Mouse (Mus musculus) G1E (cell line): ENCODE measurements around the gene Gm29609. TPM values are rescaled to one million over a fixed set of nuclear protein-coding genes. Genes with fewer than 3 reads are reported as not detected.
"Not testable (repeated sequence)": the region's sequence is repeated elsewhere in the genome, so short reads cannot be mapped to it uniquely, and the experiment has no call there.

Experiments
- ATAC-seq: 2 replicates; pipeline ENCODE4 v1.8.0; 2016; ENCODE audit warnings: mild to moderate bottlenecking; ENCODE audit not compliant: insufficient number of reproducible peaks, poor library complexity, low FRiP score, severe bottlenecking; ENCODE audit errors: extremely low read depth
- DNase-seq: peaks from one replicate; pipeline ENCODE4 v3.0.0; 2012; ENCODE audit warnings: low spot score
- H3K27me3 ChIP-seq: 2 replicates; pipeline ENCODE4 v1.6.1; 2012; ENCODE audit warnings: mild to moderate bottlenecking, low read length, inconsistent platforms; ENCODE audit not compliant: insufficient read depth
- H3K36me3 ChIP-seq: replicated peaks from 2 replicates; pipeline ENCODE3; 2012; ENCODE audit warnings: mild to moderate bottlenecking, inconsistent platforms
- H3K4me1 ChIP-seq: 2 replicates; pipeline ENCODE4 v1.6.1; 2012; ENCODE audit warnings: low read depth, low read length, inconsistent platforms, mixed read lengths; ENCODE audit not compliant: insufficient read depth
- H3K4me3 ChIP-seq: 2 replicates; pipeline ENCODE4 v1.5.1; 2012; ENCODE audit warnings: low read depth, mild to moderate bottlenecking, inconsistent platforms, low read length, moderate library complexity, mixed read lengths
- H3K9me3 ChIP-seq: replicated peaks from 2 replicates; pipeline ENCODE4 v1.6.1; 2012; ENCODE audit warnings: inconsistent platforms
- CTCF ChIP-seq: IDR thresholded peaks from 2 replicates; pipeline ENCODE4 v1.5.1; 2012; ENCODE audit warnings: low read depth, low read length, inconsistent platforms, mixed read lengths
- GATA1 ChIP-seq: IDR thresholded peaks from 2 replicates; pipeline ENCODE4 v1.6.1; 2012; ENCODE audit warnings: borderline replicate concordance, low read length, inconsistent platforms, mixed read lengths
- GATA2 ChIP-seq: IDR thresholded peaks from 2 replicates; pipeline ENCODE4 v1.6.1; 2012; ENCODE audit warnings: low read depth, low read length, inconsistent platforms, borderline replicate concordance
- POLR2AphosphoS5 ChIP-seq: IDR thresholded peaks from 2 replicates; pipeline ENCODE4 v1.6.1; 2012; ENCODE audit warnings: low read depth, low read length, inconsistent platforms; ENCODE audit not compliant: insufficient replicate concordance
- TAL1 ChIP-seq: conservative IDR thresholded peaks from 2 replicates; pipeline ENCODE4 v1.6.1; 2012; ENCODE audit warnings: low read depth, low read length, inconsistent platforms, mixed read lengths
- polyA plus RNA-seq: library from polyadenylated mRNA; stranded (reverse); fragments of >175 nt; gene quantifications from 2 replicates; pipeline ENCODE4 v1.2.3, GENCODE M21; 2012
- total RNA-seq, 2 experiments: library from RNA; stranded (forward) in 1 of 2; stranded (reverse) in 1 of 2; fragments of 200-1000 nt in 1 of 2; fragments of >200 nt in 1 of 2; fragmentation: Nextera tagmentation in 1 of 2; gene quantifications; 2 replicates each; pipeline ENCODE4 v1.2.3; 2014 to 2017

The Gm29609 gene
- total and polyA plus RNA-seq, 3 experiments, result 2.8 to 7.2 (median 7.1) TPM

DNA sequence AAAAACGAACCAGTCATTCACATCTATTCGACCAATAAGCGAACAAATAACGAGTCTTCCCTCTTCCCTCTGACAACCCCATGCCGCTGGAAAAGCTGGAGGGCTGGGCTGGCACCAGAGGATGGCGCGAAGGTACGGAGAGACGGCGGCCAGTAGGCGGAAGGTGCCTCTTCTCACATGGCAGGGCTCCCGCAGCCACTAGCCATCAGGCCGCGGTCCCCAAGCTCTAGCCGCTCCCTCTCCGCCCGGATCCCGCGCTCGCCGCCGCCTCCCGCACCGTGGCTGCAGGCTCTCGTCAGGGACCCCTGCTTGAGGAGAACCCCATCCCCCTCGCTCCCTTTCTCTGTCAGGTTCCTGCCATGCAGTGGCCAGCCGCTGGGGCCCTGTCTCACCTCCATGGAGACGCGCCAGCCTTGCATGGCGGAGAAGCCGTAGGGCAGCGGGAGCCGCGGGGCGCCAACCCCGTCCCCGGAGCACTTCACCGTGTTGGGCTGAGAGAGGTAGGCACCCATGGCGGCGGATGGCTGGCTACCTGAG, 40.3 kb upstream of the Gm29609 start:
- DNase-seq, result peak; percentile 35
- peaks cover 30% of the 10 kb centered on the region for H3K4me1 ChIP-seq
- peaks cover 17% of the 10 kb centered on the region for H3K36me3 ChIP-seq
- H3K9me3 ChIP-seq, result no peaks in the 10 kb centered on the region
- H3K4me3 ChIP-seq, result peak overlapping the region; percentile 99
- no peak for ATAC-seq
- TF ChIP-seq GATA2 (no peak), CTCF (no peak), GATA1 (no peak), TAL1 (no peak), POLR2AphosphoS5 (no peak)
- no peaks in the 10 kb centered on the region for H3K27me3 ChIP-seq

DNA sequence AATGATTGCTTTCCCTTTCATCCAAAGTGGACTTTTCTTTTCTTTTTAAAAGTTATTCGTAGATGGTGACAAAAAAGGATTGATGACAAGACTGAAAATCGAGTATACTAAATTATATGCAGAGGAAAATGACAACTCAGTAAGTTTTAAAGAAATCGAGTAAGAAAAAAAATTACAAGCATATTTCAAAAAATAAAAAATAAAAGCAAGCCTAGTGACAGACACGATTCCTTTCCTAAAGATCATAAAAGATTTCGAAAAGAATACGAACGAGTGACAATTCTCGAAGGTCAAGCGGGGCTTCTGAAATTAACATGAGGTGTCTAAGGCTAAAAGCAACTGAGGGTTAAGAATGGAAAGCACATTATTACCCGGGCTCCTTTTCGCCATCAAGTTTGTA, 39.8 kb upstream of the Gm29609 start:
- TF ChIP-seq GATA1, result no peak
- TF ChIP-seq TAL1, result no peak
- no peak for TF ChIP-seq POLR2AphosphoS5
- TF ChIP-seq CTCF, result no peak
- no peak for TF ChIP-seq GATA2
- no peak for ATAC-seq
- Histone ChIP-seq H3K9me3 (no peaks in the 10 kb centered on the region), H3K4me3 (peak overlapping the region; percentile 99), H3K36me3 (peaks cover 22% of the 10 kb centered on the region), H3K27me3 (no peaks in the 10 kb centered on the region), H3K4me1 (peaks cover 34% of the 10 kb centered on the region)
- no peak for DNase-seq

- ATAC-seq (no peak), DNase-seq (no peak)
- Histone ChIP-seq H3K36me3 (peaks cover 24% of the 10 kb centered on the region), H3K9me3 (no peaks in the 10 kb centered on the region), H3K4me3 (peak overlapping the region; percentile 99), H3K27me3 (no peaks in the 10 kb centered on the region), H3K4me1 (peaks cover 35% of the 10 kb centered on the region)
- no peak for TF ChIP-seq CTCF
- no peak for TF ChIP-seq POLR2AphosphoS5
- no peak for TF ChIP-seq GATA2
- TF ChIP-seq GATA1, result no peak
- no peak for TF ChIP-seq TAL1
These were observed 39.4 kb upstream of the Gm29609 start for GRCm38 (mm10) chr5:31219070-31219469.

DNA sequence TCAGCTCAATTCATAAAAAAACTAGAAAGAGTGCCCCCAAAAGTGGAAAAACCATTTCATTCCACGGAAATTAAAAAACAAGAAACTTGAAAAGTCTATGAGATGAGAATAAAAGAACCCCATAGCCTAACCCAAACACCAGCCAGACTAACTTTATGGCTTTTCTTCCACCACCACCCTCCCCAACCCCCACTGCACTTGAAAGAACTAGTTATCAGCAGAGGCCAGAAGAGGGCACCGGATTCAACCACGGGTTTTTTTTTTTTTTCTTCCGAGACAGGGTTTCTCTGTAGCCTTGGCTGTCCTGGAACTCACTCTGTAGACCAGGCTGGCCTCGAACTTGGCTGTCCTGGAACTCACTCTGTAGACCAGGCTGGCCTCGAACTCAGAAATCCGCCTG, 38.6 kb upstream of the Gm29609 start:
- no peaks in the 10 kb centered on the region for H3K27me3 ChIP-seq
- ATAC-seq (no peak), DNase-seq (no peak)
- TF ChIP-seq TAL1 (no peak; the same call in 1 of the 2 replicates), POLR2AphosphoS5 (no peak), CTCF (no peak), GATA1 (no peak), GATA2 (no peak)
- H3K36me3 ChIP-seq, result peaks cover 28% of the 10 kb centered on the region
- H3K4me1 ChIP-seq, result peaks cover 36% of the 10 kb centered on the region
- H3K4me3 ChIP-seq, result no peak overlapping the region; the same call in 1 of the 2 replicates
- H3K9me3 ChIP-seq, result no peaks in the 10 kb centered on the region

GRCm38 (mm10) chr5:31216554-31216953, 36.8 kb upstream of the Gm29609 start:
- H3K4me3 ChIP-seq, DNase-seq, H3K27me3 ChIP-seq, H3K9me3 ChIP-seq, ATAC-seq: not testable (repeated sequence)
- H3K4me1 ChIP-seq, result peaks cover 46% of the 10 kb centered on the region
- peaks cover 40% of the 10 kb centered on the region for H3K36me3 ChIP-seq

DNA sequence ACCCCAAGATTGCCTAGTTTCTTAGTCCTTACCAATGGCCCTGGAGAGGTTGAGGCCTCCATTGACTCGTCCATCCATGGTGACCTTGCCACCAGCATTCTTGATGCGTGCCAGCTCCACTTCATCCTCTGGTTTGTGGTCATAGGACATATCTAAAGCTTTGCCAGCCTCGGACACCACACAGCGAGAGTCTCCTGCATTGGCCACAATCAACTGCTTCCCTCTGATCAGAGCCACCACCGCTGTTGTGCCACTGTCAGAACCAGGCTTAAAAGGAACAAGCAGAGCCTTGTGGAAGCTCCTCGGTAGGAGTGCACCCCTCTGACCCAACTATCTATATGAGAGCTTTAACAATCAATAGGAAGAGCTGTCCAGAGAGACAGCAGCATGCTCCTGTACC, 24.7 kb upstream of the Gm29609 start:
- H3K36me3 ChIP-seq, result peaks cover 88% of the 10 kb centered on the region
- peaks cover 52% of the 10 kb centered on the region for H3K4me1 ChIP-seq
- TF ChIP-seq TAL1 (no peak), POLR2AphosphoS5 (no peak), GATA1 (no peak), GATA2 (no peak), CTCF (no peak)

DNA sequence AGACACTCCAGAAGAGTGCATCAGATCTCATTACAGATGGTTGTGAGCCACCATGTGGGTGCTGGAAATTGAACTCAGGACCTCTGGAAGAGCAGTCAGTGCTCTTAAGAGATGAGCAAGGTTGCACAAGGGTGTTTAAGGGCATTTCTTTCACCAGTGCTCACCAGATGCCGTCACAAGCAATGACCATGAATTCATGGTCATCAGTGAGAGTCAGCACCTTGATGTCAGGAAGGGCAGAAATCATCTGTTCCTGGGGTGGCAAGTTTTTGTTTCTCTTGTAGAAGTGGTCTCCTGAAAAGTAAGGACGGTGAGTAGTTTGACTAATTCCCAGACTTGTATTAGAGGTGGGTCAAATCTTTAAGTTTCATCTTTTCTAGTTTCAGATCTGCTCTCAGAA, 24.2 kb upstream of the Gm29609 start:
- Histone ChIP-seq H3K4me1 (peaks cover 57% of the 10 kb centered on the region), H3K27me3 (no peaks in the 10 kb centered on the region), H3K4me3 (no peak overlapping the region), H3K9me3 (no peaks in the 10 kb centered on the region), H3K36me3 (peaks cover 90% of the 10 kb centered on the region)
- ATAC-seq (no peak), DNase-seq (no peak)
- no peak for TF ChIP-seq TAL1
- no peak for TF ChIP-seq POLR2AphosphoS5
- TF ChIP-seq CTCF, result no peak
- TF ChIP-seq GATA2, result no peak
- TF ChIP-seq GATA1, result no peak

More for the DNA sequence above, 24.7 kb upstream of the Gm29609 start:
- ATAC-seq, result no peak
- no peak for DNase-seq
- Histone ChIP-seq H3K27me3 (no peaks in the 10 kb centered on the region), H3K9me3 (no peaks in the 10 kb centered on the region), H3K4me3 (no peak overlapping the region)
